Mouse (Mus musculus): ENCODE measurements around the gene Ahnak2.

DNA sequence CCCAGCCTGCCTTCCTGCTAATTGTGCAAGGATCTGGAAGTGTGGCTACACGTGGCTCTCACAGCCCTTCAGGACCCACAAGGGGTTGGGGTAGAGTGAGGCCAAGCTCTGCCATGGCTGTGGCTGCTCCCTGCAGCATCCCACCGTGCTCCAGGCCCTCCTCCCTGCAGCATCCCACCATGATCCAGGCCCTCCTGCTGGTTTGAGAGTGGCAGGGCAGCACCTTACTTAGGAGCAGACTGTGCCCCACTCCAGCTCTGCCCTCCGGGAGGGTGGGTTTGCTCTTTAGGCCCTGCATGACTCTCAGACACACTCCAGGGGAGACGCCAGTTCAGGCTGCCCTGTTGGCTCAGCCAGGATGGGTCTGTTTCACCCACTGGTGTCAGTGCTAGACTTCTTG is 32.1 kb downstream of the Ahnak2 start:
- TF ChIP-seq MAFK (IDR thresholded peaks at IDR 0.05; ENCODE audit: borderline replicate concordance, low read depth, low read length) (no peak), CTCF (IDR thresholded peaks at IDR 0.05 in 2 of 3, conservative IDR thresholded peaks at IDR 0.05 in 1 of 3; ENCODE audit: control insufficient read depth in 1 of 3, insufficient read depth in 1 of 3, low read depth in 2 of 3, low read length in 3 of 3, poor library complexity in 1 of 3, severe bottlenecking in 1 of 3) (no peak), EP300 (IDR thresholded peaks at IDR 0.05; ENCODE audit: low read depth in 1 of 2, low read length in 2 of 2) (no peak)

Measured in MEL (cell line).